Mouse (Mus musculus): ENCODE data around the gene Il3ra.

Gene Il3ra

GRCm38 (mm10) chr14:14345948-14346812 is at the start of gene Il3ra:
TSS of gene Il3ra (plus strand) at chr14:14346275.
- DNase-seq (ENCODE audit: low spot score in 2 of 2): peak; percentile 69 to 74

- DNase-seq (ENCODE audit: low spot score in 2 of 2): no peak
These were observed 37.1 kb upstream of the Il3ra start for GRCm38 (mm10) chr14:14308938-14309337.

- no peak for DNase-seq (ENCODE audit: low spot score in 2 of 2)
These were observed 36.7 kb upstream of the Il3ra start for GRCm38 (mm10) chr14:14309416-14309815.

- no peak for DNase-seq (ENCODE audit: low spot score in 2 of 2)
These were observed 23.5 kb upstream of the Il3ra start, which contains the start of gene Olfr31 for GRCm38 (mm10) chr14:14322528-14322927. TSS of gene Olfr31 (plus strand) at chr14:14322828.

- DNase-seq (ENCODE audit: low spot score in 2 of 2): peak; percentile 91 to 94
These were observed 783 bp upstream of the Il3ra start for GRCm38 (mm10) chr14:14345113-14345871.

- no peak for DNase-seq (ENCODE audit: low spot score in 2 of 2)
These were observed 682 bp downstream of the Il3ra start for GRCm38 (mm10) chr14:14346813-14347100.

- peak in 1 of 2 experiments; percentile 27 for DNase-seq (ENCODE audit: low spot score in 2 of 2)
These were observed 1.2 kb downstream of the Il3ra start for GRCm38 (mm10) chr14:14347151-14347835.

GRCm38 (mm10) chr14:14347836-14348621 is 2.0 kb downstream of the Il3ra start:
- no peak for DNase-seq (ENCODE audit: low spot score in 2 of 2)

- DNase-seq (ENCODE audit: low spot score in 2 of 2): no peak
These were observed 2.8 kb downstream of the Il3ra start for GRCm38 (mm10) chr14:14348674-14349401.

GRCm38 (mm10) chr14:14349485-14350262 is 3.6 kb downstream of the Il3ra start:
- peak in 1 of 2 experiments; percentile 12 for DNase-seq (ENCODE audit: low spot score in 2 of 2)

GRCm38 (mm10) chr14:14350263-14351147 is 4.4 kb downstream of the Il3ra start:
- DNase-seq (ENCODE audit: low spot score in 2 of 2): no peak

GRCm38 (mm10) chr14:14351148-14351455 is 5.0 kb downstream of the Il3ra start:
- no peak for DNase-seq (ENCODE audit: low spot score in 2 of 2)

- no peak for DNase-seq (ENCODE audit: low spot score in 2 of 2)
These were observed 5.9 kb downstream of the Il3ra start for GRCm38 (mm10) chr14:14351721-14352590.

- DNase-seq (ENCODE audit: low spot score in 2 of 2): no peak
These were observed 6.5 kb downstream of the Il3ra start for GRCm38 (mm10) chr14:14352606-14353005.

- no peak for DNase-seq (ENCODE audit: low spot score in 2 of 2)
These were observed 7.1 kb downstream of the Il3ra start for GRCm38 (mm10) chr14:14353081-14353732.

GRCm38 (mm10) chr14:14353740-14354510 is 7.8 kb downstream of the Il3ra start:
- DNase-seq (ENCODE audit: low spot score in 2 of 2): no peak
